Mouse (Mus musculus): ENCODE measurements around the gene Tfap2d. TPM values are rescaled to one million over a fixed set of nuclear protein-coding genes. Genes with fewer than 3 reads are reported as not detected.

Gene Tfap2d
- polyA plus RNA-seq, 1 experiment from 2014 or later: not detected

DNA sequence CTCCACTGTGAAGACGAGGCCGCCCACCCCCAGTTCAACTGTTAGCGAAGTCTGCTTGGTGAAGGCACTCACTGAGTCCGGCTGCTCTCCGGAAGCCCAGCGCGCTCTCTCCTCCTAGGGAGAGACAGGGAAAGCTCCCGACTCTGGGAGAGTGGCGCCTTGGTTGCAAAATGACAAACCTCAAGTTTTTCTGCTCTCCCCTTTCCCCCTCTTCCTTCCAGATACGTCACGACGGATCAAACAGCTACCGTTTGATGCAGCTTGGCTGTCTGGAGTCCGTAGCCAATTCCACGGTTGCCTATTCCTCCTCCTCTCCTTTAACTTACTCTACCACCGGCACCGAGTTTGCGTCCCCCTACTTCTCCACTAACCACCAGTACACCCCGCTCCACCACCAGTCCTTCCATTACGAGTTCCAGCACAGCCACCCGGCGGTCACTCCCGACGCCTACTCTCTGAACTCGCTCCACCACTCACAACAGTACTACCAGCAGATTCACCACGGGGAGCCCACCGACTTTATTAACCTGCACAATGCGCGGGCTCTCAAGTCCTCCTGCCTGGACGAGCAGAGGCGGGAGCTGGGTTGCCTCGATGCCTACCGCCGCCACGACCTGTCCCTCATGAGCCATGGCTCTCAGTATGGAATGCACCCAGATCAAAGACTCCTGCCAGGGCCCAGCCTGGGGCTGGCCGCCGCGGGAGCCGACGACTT is 1.5 kb downstream of the Tfap2d start:
- no peaks in the 10 kb centered on the region for H3K36me3 ChIP-seq (ENCODE audit: control insufficient read depth, insufficient read depth)
- TF ChIP-seq CTCF (IDR thresholded peaks at IDR 0.05; ENCODE audit: low read depth): no peak
- ATAC-seq: no peak
- H3K4me3 ChIP-seq (ENCODE audit: low read depth, low read length): no peak overlapping the region
- peaks cover 31% of the 10 kb centered on the region for H3K27me3 ChIP-seq (replicated peaks; ENCODE audit: control insufficient read depth, insufficient read depth, low read length)
- WGBS: under 1% methylated on average over 40 of the region's 40 CpGs
- H3K4me1 ChIP-seq (replicated peaks; ENCODE audit: control insufficient read depth, insufficient read depth, low read length): no peaks in the 10 kb centered on the region
- no peaks in the 10 kb centered on the region for H3K9me3 ChIP-seq (ENCODE audit: control insufficient read depth)
- no peak overlapping the region for H3K9ac ChIP-seq (ENCODE audit: low read depth, low read length)
- H3K27ac ChIP-seq (ENCODE audit: low read depth, low read length): no peak overlapping the region
- no peak overlapping the region for H3K4me2 ChIP-seq (replicated peaks; ENCODE audit: low read depth)

GRCm38 (mm10) chr1:19106401-19106800 is 3.6 kb downstream of the Tfap2d start:
- no peaks in the 10 kb centered on the region for H3K9me3 ChIP-seq (ENCODE audit: control insufficient read depth)
- H3K4me2 ChIP-seq (replicated peaks; ENCODE audit: low read depth): no peak overlapping the region

GRCm38 (mm10) chr1:19106841-19107800 is 4.3 kb downstream of the Tfap2d start:
- Histone ChIP-seq H3K4me2 (replicated peaks; ENCODE audit: low read depth) (no peak overlapping the region), H3K4me1 (replicated peaks; ENCODE audit: control insufficient read depth, insufficient read depth, low read length) (no peaks in the 10 kb centered on the region), H3K9me3 (ENCODE audit: control insufficient read depth) (no peaks in the 10 kb centered on the region), H3K27me3 (replicated peaks; ENCODE audit: control insufficient read depth, insufficient read depth, low read length) (peaks cover 42% of the 10 kb centered on the region), H3K9ac (ENCODE audit: low read depth, low read length) (no peak overlapping the region), H3K27ac (ENCODE audit: low read depth, low read length) (no peak overlapping the region), H3K36me3 (ENCODE audit: control insufficient read depth, insufficient read depth) (no peaks in the 10 kb centered on the region), H3K4me3 (ENCODE audit: low read depth, low read length) (no peak overlapping the region)
- ATAC-seq: no peak
- 3% methylated on average over 13 of the region's 13 CpGs for WGBS
- TF ChIP-seq CTCF (IDR thresholded peaks at IDR 0.05; ENCODE audit: low read depth): no peak

More at GRCm38 (mm10) chr1:19106401-19106800, 3.6 kb downstream of the Tfap2d start:
- Histone ChIP-seq H3K27me3 (replicated peaks; ENCODE audit: control insufficient read depth, insufficient read depth, low read length) (peaks cover 41% of the 10 kb centered on the region), H3K36me3 (ENCODE audit: control insufficient read depth, insufficient read depth) (no peaks in the 10 kb centered on the region), H3K27ac (ENCODE audit: low read depth, low read length) (no peak overlapping the region), H3K9ac (ENCODE audit: low read depth, low read length) (no peak overlapping the region), H3K4me3 (ENCODE audit: low read depth, low read length) (no peak overlapping the region), H3K4me1 (replicated peaks; ENCODE audit: control insufficient read depth, insufficient read depth, low read length) (no peaks in the 10 kb centered on the region)
- ATAC-seq: no peak
- 7% methylated on average over 4 of the region's 4 CpGs for WGBS
- TF ChIP-seq CTCF (IDR thresholded peaks at IDR 0.05; ENCODE audit: low read depth): no peak

DNA sequence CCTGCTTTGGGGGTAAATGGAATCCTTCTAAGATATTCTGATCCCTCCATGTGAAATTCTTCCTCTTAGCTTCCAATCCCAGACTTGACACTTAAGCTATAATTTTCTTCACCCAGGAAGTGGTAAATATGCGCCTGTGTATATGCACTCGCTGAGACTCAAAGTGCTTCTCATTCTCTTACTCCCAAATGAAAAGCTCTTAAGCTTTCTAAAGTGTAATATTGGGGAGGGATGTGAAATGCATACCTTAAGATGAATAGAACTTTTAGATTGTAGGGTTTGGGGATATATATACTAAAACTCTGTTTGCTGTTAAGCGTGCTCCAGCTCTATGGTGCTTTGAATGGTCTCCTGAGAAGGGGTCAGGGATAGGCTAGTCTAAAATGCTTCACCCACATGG is 5.0 kb downstream of the Tfap2d start:
- no peak for TF ChIP-seq CTCF (IDR thresholded peaks at IDR 0.05; ENCODE audit: low read depth)
- Histone ChIP-seq H3K36me3 (ENCODE audit: control insufficient read depth, insufficient read depth) (no peaks in the 10 kb centered on the region), H3K4me1 (replicated peaks; ENCODE audit: control insufficient read depth, insufficient read depth, low read length) (no peaks in the 10 kb centered on the region), H3K27me3 (replicated peaks; ENCODE audit: control insufficient read depth, insufficient read depth, low read length) (peaks cover 41% of the 10 kb centered on the region), H3K4me3 (ENCODE audit: low read depth, low read length) (no peak overlapping the region), H3K9ac (ENCODE audit: low read depth, low read length) (no peak overlapping the region), H3K9me3 (ENCODE audit: control insufficient read depth) (no peaks in the 10 kb centered on the region), H3K4me2 (replicated peaks; ENCODE audit: low read depth) (no peak overlapping the region), H3K27ac (ENCODE audit: low read depth, low read length) (no peak overlapping the region)
- no peak for ATAC-seq
- 4% methylated on average over 3 of the region's 3 CpGs for WGBS

DNA sequence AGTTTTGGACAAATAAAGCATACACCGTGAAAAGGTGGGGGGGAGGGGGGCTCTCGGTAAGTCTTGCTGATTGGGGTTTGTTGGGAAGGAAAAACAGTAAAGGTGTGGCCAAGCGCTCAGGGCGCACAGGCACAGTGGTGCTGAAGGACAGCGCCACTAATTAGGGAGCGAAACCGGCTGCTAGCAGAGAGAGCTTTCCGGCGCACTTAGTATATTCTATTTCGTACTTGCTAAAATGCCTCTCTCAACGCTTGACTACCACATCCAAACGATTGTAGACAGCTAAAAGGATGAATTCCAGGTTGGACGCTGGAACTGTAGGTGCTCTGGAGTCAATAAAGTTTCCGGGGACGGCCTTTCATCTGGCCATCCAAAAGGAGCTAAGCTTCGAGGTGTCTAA is 6.9 kb downstream of the Tfap2d start:
- 2% methylated on average over 16 of the region's 16 CpGs for WGBS
- Histone ChIP-seq H3K4me2 (replicated peaks; ENCODE audit: low read depth) (no peak overlapping the region), H3K4me3 (ENCODE audit: low read depth, low read length) (no peak overlapping the region), H3K9me3 (ENCODE audit: control insufficient read depth) (no peaks in the 10 kb centered on the region), H3K4me1 (replicated peaks; ENCODE audit: control insufficient read depth, insufficient read depth, low read length) (no peaks in the 10 kb centered on the region), H3K27ac (ENCODE audit: low read depth, low read length) (no peak overlapping the region), H3K27me3 (replicated peaks; ENCODE audit: control insufficient read depth, insufficient read depth, low read length) (peaks cover 25% of the 10 kb centered on the region; the same call in 1 of the 2 replicates), H3K36me3 (ENCODE audit: control insufficient read depth, insufficient read depth) (no peaks in the 10 kb centered on the region), H3K9ac (ENCODE audit: low read depth, low read length) (no peak overlapping the region)
- ATAC-seq: no peak
- no peak for TF ChIP-seq CTCF (IDR thresholded peaks at IDR 0.05; ENCODE audit: low read depth)

GRCm38 (mm10) chr1:19110211-19110610 is 7.4 kb downstream of the Tfap2d start:
- 0 out of 2 replicates have a peak, but pooled peaks cover 25% of the 10 kb centered on the region for H3K27me3 ChIP-seq (replicated peaks; ENCODE audit: control insufficient read depth, insufficient read depth, low read length)
- no peaks in the 10 kb centered on the region for H3K4me1 ChIP-seq (replicated peaks; ENCODE audit: control insufficient read depth, insufficient read depth, low read length)
- H3K36me3 ChIP-seq (ENCODE audit: control insufficient read depth, insufficient read depth): no peaks in the 10 kb centered on the region
- no peak overlapping the region for H3K4me3 ChIP-seq (ENCODE audit: low read depth, low read length)
- no peak overlapping the region for H3K27ac ChIP-seq (ENCODE audit: low read depth, low read length)
- no peak overlapping the region for H3K4me2 ChIP-seq (replicated peaks; ENCODE audit: low read depth)
- H3K9ac ChIP-seq (ENCODE audit: low read depth, low read length): no peak overlapping the region
- 4% methylated on average over 5 of the region's 5 CpGs for WGBS
- no peak for ATAC-seq
- H3K9me3 ChIP-seq (ENCODE audit: control insufficient read depth): no peaks in the 10 kb centered on the region
- TF ChIP-seq CTCF (IDR thresholded peaks at IDR 0.05; ENCODE audit: low read depth): no peak

Measured in intestine, postnatal 0 days (tissue).